Mouse (Mus musculus): ENCODE data around the gene Teddm2.
A peak's percentile ranks its signal among the peaks of the same experiment; 100 is the strongest.

Teddm2 gene

DNA sequence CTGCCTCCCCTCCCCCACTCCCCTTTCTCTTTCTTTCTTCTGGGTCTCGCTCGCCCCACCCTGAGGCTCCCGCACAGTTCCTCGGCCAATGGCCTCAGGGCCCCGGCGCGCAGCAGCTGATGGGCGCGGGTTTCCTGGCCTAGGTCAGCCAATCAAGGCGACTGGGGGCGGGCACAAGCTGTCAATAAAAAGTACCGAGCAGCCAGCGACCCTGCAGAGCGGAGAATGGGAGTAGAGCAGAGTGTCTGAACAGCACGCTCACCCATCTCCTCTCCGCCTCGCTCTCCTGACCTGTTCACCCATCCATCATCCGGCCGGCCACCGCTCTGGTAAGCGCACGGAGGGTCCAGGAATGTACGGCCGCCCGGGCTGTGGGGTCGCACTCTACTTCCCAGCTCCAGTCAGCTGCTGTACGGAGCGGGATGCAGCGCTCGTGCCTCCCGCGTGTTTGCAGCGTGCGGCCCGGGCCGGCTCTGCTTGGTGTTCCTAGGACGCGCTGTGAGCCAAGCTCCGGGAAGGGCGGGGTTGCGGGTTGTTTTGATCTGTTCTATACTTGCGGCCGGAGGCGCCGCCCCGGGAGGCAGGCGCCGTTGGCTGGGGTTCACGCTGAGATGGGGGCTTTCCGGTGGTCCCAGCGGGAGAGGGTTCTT is at the start of gene Teddm2, which contains the start of gene Glul:
Teddm2 (minus strand) TSS at position 498 of the 650 bp plus-strand sequence.
Glul (plus strand) TSS at position 214 of the 650 bp plus-strand sequence.
- peak; percentile 93 for DNase-seq

GRCm38 (mm10) chr1:153947837-153948236 is 47.8 kb upstream of the Teddm2 start:
- DNase-seq = peak; percentile 17

- DNase-seq = no peak
Observed at GRCm38 (mm10) chr1:153946971-153947370, 46.9 kb upstream of the Teddm2 start.

DNA sequence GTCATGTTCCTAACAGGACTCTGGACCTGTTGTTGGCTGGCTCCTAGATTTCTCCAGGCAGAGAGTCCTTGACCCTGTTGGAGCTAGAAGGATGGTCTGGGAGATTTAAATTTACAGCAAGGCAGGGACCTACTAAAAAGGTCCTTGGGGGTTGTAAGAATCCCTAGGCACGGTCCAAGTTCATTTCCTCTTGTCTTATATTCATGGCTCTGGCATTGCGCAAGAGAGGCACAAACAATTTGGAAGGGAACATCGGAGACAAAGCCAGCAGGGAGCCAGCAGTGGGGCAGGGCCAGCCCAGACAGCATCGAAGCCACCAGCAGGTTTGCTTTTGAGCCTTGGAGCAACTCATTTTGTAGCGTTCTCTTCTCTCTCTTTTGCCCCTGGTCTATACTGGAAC is 45.2 kb upstream of the Teddm2 start:
- DNase-seq = no peak

DNA sequence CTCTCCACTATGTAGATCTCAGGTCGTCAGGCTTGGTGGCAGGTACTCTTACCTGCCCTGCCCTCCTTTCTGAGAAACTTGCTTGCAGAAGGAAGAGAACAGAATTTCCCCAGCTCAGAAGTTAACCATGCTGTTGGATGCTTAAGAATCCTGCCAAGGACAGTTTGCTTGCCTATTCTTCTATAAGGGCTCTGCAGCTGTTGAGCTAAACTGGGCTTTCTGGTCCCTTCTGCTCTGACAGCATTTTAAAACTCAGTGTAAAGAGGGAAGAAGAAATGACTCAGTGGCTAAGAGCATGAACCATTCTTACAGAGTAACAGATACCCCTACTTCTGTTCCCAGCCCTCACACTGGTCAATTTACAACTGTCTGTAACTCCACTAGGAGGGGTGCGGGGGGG is 41.0 kb upstream of the Teddm2 start:
- peak; percentile 32 for DNase-seq

- no peak for DNase-seq
Observed at GRCm38 (mm10) chr1:153937025-153937424, 37.0 kb upstream of the Teddm2 start.

DNA sequence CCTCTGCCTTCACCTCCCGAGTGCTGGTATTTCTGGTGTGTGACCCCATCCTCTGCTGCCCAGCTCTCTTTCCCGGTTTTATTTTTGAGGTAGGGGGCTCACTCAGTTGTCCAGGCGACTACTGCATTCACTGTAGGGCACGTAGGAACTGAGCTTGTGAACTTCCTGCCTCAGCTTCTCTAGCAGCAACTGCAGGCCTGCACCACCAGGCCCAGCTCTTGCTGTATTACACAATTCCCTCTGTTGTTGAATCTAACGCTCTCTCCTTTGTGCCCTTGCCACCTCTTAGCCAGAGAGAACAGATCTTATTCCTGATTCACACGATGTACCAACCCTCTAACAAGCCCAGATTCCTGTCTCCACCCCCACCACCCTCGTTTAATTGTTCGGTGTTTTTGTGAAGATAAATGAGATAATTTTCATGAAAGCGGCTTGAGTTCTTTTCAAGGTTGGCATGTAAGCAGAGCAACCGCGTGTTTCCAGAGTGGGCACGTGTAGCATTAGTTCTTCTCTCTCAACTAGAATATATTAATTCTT is 35.9 kb upstream of the Teddm2 start:
- no peak for DNase-seq

DNA sequence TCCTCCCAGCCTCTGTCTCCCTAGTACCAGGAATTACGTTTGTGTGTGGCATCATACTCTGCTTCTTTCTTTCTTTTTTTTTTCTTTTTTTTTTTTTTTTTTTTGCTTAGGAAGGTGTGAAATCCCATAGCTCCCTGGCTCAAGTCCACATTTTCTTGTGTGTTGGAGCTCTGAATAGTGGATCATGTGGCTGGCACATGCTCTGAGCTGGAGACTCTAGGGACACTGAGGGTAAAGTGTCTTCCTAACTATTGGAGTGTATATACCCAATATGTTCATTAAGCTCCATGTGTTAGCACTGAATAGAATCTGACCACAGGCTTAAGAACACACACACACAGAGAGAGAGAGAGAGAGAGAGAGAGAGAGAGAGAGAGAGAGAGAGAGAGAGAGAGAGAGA is 33.7 kb upstream of the Teddm2 start:
- no peak for DNase-seq

DNA sequence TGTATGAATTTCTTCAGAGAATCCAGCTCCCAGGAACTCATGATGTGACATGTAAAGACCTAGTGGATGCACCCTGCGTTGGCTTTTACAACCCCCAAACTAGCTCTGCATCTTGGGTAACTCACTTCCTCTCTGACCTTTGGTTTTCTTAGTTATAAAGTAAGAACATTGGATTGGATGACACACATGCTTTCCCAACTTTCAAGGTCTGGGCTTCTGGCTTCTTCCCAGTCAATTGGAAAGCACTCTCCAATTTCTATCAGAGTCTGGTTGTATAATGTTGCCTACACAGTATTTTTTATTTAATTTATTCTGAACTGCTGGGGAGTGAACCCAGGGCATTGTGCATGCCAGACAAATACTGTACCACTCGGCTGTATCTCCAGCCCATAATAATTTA is 30.4 kb upstream of the Teddm2 start:
- no peak for DNase-seq

DNA sequence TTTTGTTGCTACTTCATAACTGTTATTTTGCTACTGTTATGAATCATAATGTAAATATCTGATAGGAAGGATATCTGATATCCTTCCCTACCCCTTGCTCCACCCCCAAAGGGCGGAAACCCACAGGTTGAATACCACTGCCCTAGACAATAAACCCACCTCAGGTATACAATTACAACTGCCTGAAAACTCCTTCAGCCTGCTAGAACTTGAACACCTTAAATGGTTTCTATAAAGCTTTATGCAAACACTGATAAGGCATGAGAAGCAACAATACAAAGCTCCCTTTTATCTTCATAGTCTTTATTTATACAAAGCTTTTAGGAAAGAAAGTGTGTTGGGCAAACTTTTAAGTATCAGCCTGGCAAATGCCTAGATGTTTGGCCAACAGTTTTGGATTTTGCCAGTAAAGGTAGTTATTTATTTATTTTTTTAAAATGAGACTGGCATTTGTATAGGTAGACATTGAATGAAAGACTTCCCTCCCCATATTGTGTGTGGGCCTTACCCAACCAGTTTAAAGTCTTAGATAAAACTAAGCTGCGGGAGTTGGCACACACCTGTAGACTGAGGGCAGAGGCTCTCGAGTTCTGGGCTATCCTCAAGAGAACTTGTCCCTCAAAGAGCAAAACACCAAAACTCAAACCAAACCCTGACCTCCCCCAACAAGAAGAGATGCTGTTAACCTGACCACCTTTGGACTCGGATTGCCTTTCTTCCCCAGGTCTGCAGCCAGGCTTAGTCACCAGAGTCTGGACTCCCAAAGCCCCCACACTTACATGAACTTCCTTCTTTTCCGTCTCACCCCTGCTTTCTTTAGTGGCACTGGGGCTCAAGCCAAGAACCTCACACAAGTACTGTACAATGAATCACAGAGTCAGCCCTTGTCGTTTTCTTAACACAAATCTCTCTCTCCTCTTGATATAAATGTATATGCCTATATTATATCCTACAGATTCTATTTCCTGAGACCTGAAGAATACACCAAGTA is 24.7 kb upstream of the Teddm2 start:
- no peak for DNase-seq

GRCm38 (mm10) chr1:153922571-153923021 is 22.6 kb upstream of the Teddm2 start:
- no peak for DNase-seq

GRCm38 (mm10) chr1:153921642-153922041 is 21.6 kb upstream of the Teddm2 start:
- no peak for DNase-seq

GRCm38 (mm10) chr1:153918521-153919206 is 18.6 kb upstream of the Teddm2 start:
- no peak for DNase-seq

GRCm38 (mm10) chr1:153913869-153914268 is 13.8 kb upstream of the Teddm2 start:
- no peak for DNase-seq

GRCm38 (mm10) chr1:153911276-153911795 is 11.3 kb upstream of the Teddm2 start:
- DNase-seq = no peak

DNA sequence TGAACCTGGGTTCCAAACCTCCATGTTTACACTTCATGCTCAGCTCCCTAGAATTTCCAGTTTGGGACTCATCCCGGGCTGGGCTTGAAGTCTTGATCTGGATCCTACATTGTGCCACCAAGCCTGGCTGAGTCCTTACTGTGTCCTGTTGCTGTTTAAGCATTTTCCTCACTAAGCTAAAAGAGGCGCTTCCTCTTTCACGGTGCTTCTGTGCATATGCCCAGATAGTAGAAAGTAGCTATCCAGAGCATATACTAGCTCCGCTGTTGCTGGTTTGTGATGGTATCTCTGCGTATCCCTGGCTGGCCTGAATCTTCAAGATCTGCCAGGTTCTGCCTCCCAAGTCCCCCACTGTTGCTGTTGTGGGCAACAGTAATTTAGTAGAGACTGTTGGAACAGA is 10.4 kb upstream of the Teddm2 start:
- no peak for DNase-seq

DNA sequence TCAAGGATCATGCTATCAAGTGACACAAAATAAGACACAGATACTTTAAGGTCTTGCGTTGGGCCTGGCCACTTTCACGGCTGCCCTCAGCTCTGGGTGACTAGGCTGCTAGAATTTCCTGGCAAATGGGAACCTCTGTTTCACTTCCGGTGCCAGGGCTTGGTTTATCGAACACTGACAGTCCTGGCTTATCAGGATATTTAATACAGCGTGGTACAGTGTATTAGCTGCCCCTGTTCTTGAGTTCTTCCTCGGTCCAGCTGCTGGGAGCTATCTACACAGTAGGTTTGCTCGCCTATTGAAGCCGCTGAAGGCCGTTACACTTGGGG is 9.9 kb upstream of the Teddm2 start:
- DNase-seq = no peak

DNA sequence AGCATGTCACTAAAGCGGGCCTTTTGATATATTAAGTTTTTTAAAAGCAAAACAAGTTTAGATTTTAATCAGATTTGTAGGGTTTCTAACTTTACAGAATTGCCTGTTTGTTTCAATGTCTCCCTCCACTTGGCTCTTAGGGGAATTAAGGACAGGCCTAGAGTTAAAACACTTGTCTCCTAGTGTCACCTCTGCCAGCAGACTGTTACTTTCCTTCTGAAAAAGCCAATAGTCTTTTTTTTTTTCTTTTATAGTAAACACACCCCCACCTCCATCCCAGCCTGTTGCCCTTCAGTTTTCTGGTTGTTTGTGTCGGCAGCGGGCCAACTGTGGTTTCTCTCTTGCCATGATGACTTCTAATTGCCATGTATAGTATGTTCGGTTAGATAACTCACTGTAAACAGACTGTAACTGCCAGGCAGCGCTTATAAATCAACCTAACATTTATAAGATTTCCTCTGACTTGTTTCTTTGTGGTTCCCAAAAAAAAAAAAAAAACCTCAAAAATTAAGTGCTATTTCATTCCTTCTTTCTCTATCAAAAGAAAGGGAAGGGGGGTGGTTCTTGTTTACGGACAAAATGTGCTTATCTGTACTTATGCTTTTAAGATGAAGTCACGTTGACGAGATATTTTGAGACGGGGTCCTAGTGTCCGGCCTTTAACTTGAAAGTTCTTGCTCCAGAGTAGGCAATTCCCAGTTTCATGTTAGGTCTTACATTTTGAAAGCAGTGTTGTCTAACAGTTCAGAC is 9.4 kb upstream of the Teddm2 start:
- DNase-seq = no peak

- no peak for DNase-seq
Observed at GRCm38 (mm10) chr1:153908741-153909140, 8.7 kb upstream of the Teddm2 start.

GRCm38 (mm10) chr1:153908208-153908607 is 8.2 kb upstream of the Teddm2 start:
- DNase-seq = no peak

DNA sequence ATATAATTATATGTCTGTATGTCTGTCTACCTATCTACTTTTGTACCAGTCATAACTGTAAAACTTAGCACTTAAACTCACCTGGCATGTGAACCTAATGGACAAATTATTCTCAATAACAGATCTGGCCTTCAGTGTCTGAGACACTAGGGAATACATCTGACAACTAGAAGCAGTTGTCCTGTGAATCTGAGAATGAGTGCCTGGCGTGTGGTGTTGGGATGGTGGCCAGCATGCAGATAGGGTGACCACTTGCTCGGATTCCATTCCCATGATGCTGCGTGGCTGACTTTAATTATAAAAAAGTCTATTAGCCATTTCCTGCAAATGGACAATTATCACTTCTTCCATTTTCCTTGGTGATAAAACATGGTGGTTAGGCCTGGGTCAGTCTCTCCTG is 5.9 kb upstream of the Teddm2 start:
- DNase-seq = no peak

GRCm38 (mm10) chr1:153904236-153904635 is 4.2 kb upstream of the Teddm2 start:
- no peak for DNase-seq
